Mouse (Mus musculus): ENCODE data around the gene Mboat7.

GRCm38 (mm10) chr7:3658578-3658977 lies 34.7 kb downstream of the Mboat7 start:
- TF ChIP-seq CTCF (IDR thresholded peaks at IDR 0.05; ENCODE audit: low read depth, low read length) (no peak), POLR2A (IDR thresholded peaks at IDR 0.05; ENCODE audit: extremely low read depth, insufficient read depth, low read length) (no peak)
